In the genomic region with DNA sequence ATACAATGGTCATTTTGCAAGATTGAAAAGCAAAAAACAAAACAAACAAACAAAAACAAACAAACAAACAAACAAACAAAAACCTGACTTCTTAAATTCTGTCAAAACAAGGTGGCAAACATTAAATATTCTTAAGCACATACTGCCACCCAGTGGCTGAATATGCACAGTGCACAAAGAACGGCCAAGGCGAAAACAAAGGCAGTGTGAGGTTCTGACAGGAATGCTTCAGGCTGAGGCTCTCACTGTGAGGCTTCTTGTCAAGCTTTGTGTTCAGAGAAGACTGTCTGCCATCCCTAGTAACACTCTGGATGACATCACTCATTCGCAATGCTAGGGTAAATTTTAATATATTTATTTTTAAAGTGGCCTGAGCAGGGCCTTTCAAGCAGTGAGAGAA, we compare ENCODE assay signal across 9 mouse cellular contexts. TPM values are rescaled to one million over a fixed set of nuclear protein-coding genes. Genes with fewer than 3 reads are reported as not detected.
DNase-seq lines count a peak whose midpoint lies in the region; ATAC-seq and TF ChIP-seq lines count a peak whose summit lies in the region.
"Had no signal": no experiment of that assay in that cellular context is flagged by ENCODE, and none has a peak within 500 bp of the region (broad histone marks: within the 10 kb centered on the region; RNA-seq: fewer than 3 reads in every experiment).

No protein-coding gene starts in this region.

- H3K36me3 ChIP-seq in ES-E14 (ENCODE audit: control insufficient read depth, insufficient read depth, low read length, poor library complexity, severe bottlenecking): no peaks in the 10 kb centered on the region
- H3K36me3 ChIP-seq: lung, embryonic 15.5 days had no signal

- H3K9ac ChIP-seq in ES-E14 (ENCODE audit: insufficient read depth, low read depth, low read length, poor library complexity, severe bottlenecking): no peak overlapping the region
- H3K9ac ChIP-seq: lung, embryonic 15.5 days had no signal

- ATAC-seq in erythroblast, adult 5-6 weeks (replicated peaks; ENCODE audit: low FRiP score, poor library complexity, severe bottlenecking): no peak

- H3K4me1 ChIP-seq in ES-E14 (ENCODE audit: control insufficient read depth in 2 of 2, insufficient read depth in 2 of 2, low read length in 2 of 2, poor library complexity in 1 of 2): no peaks in the 10 kb centered on the region; a peak in 1 of 4 replicates
- H3K4me1 ChIP-seq in cortical plate, adult 2 months (ENCODE audit: control insufficient read depth, insufficient read depth, low read length): no peaks in the 10 kb centered on the region

- peak; percentile 59 for DNase-seq in ES-E14 (ENCODE audit: low read depth, low spot score)
- DNase-seq in adrenal gland, adult 2 months: peak; percentile 62
- DNase-seq in gastrocnemius, postnatal 36 days: peak; percentile 20 to 41
- peak; percentile 79 to 80 for DNase-seq in kidney, postnatal 4 days
- peak; percentile 78 for DNase-seq in lung, postnatal 10 days
- DNase-seq in retina, postnatal 1 day: peak; percentile 81

- H3K4me3 ChIP-seq in ES-E14 (ENCODE audit: insufficient read depth in 1 of 2, low read depth in 1 of 2, low read length in 2 of 2, poor library complexity in 1 of 2, severe bottlenecking in 1 of 2): no peak overlapping the region
- H3K4me3 ChIP-seq in cortical plate, adult 2 months (ENCODE audit: insufficient read depth, low read length): no peak overlapping the region
- H3K4me3 ChIP-seq: lung, embryonic 15.5 days had no signal

- no peak for TF ChIP-seq POLR2A in cortical plate, adult 2 months (IDR thresholded peaks at IDR 0.05; ENCODE audit: extremely low read depth, insufficient read depth, low read length)

- intact Hi-C loops in gastrocnemius, postnatal 36 days (cut with DNase I): loop anchor here (2.0 to 10.0 kb wide), 2 partner anchors 531 to 887 kb away; no protein-coding TSS in a partner anchor

- TF ChIP-seq CTCF in cortical plate, adult 2 months (IDR thresholded peaks at IDR 0.05; ENCODE audit: extremely low read depth, insufficient read depth, low read length): peak; percentile 85

- H3K27ac ChIP-seq in ES-E14 (ENCODE audit: insufficient read depth, low read depth, low read length, poor library complexity, severe bottlenecking): no peak overlapping the region
- no peak overlapping the region for H3K27ac ChIP-seq in cortical plate, adult 2 months (ENCODE audit: insufficient read depth, low read length)
- H3K27ac ChIP-seq: lung, embryonic 15.5 days had no signal

- in situ Hi-C loops in ES-E14 (cut with MboI; ENCODE audit: low sequenced_read_pairs in 2 of 2, unreplicated experiment in 2 of 2): no loop called here

- H3K9me3 ChIP-seq in ES-E14 (ENCODE audit: control insufficient read depth, insufficient read depth, low read depth, low read length): no peaks in the 10 kb centered on the region
- H3K9me3 ChIP-seq: lung, embryonic 15.5 days had no signal

TF ChIP-seq in ES-E14, 5 proteins besides CTCF, POLR2A, EP300 and RAD21:
- TF ChIP-seq ZC3H11A (IDR thresholded peaks at IDR 0.05; ENCODE audit: borderline replicate concordance, low read depth, low read length): peak; percentile 96
- TF ChIP-seq HCFC1 (IDR thresholded peaks at IDR 0.05; ENCODE audit: borderline replicate concordance, insufficient read depth, low read length): no peak
TF ChIP-seq in ES-E14: peak in this region for 1.

RNA-seq across cellular contexts. Expression of a gene that starts 24.8 kb away (rescaled TPM):
- 1.1 and 1.5 TPM in 2 replicates for total RNA-seq in ES-E14 (2012; rRNA removed)
- total RNA-seq in adrenal gland, adult 2 months (2021): 1 to 10 TPM; 6.1 to 6.7 TPM
- polyA plus RNA-seq in adrenal gland, adult 2 months (2012; rRNA removed): 2.6 and 4.9 TPM in 2 replicates
- 2.7 and 2.8 TPM in 2 replicates for polyA plus RNA-seq in cortical plate, adult 2 months (2012; rRNA removed)
- 1 to 10 TPM in 1 of 2 experiments, under 1 TPM in 1; 0.67 to 1.4 TPM for total RNA-seq in gastrocnemius, postnatal 36 days (2021)
- total RNA-seq in erythroblast, adult 5-6 weeks (2015; ENCODE audit: low replicate concordance): 0.77 TPM in 1 of 2 replicates, not detected in the other
- total RNA-seq in erythroblast, adult 5-6 weeks (2017; ENCODE audit: low replicate concordance): 1.6 and 2.1 TPM in 2 replicates

RNA-seq across cellular contexts. Expression of a gene that starts 24.9 kb away (rescaled TPM):
- total RNA-seq in ES-E14 (2012; rRNA removed): 2.5 and 3.0 TPM in 2 replicates
- 10 to 100 TPM in 1 of 2 experiments, 1 to 10 TPM in 1; 7.8 to 10.5 TPM for total RNA-seq in adrenal gland, adult 2 months (2021)
- 7.0 and 7.8 TPM in 2 replicates for polyA plus RNA-seq in adrenal gland, adult 2 months (2012; rRNA removed)
- polyA plus RNA-seq in cortical plate, adult 2 months (2012; rRNA removed): 5.0 and 5.5 TPM in 2 replicates
- under 1 TPM; 0.57 to 0.69 TPM for total RNA-seq in gastrocnemius, postnatal 36 days (2021)
- 1.7 and 3.3 TPM in 2 replicates for total RNA-seq in erythroblast, adult 5-6 weeks (2015; ENCODE audit: low replicate concordance)
- total RNA-seq in erythroblast, adult 5-6 weeks (2017; ENCODE audit: low replicate concordance): 0.85 and 3.2 TPM in 2 replicates

Comparison
In these comparisons a context has a peak if more than half of its experiments do, and no peak if none do; other contexts are left out.
1. DNase-seq: peak in every context shown above with its lines; median percentile 81 in retina, postnatal 1 day; 80 in kidney, postnatal 4 days; 78 in lung, postnatal 10 days; 62 in adrenal gland, adult 2 months; 59 in ES-E14; 30 in gastrocnemius, postnatal 36 days.